Mouse (Mus musculus) gastrocnemius, adult 18-20 months (tissue): ENCODE results near the gene Gm43191. TPM values are rescaled to one million over a fixed set of nuclear protein-coding genes. Genes with fewer than 3 reads are reported as not detected.
"Not testable (repeated sequence)": the region's sequence is repeated elsewhere in the genome, so short reads cannot be mapped to it uniquely, and the experiment has no call there.

Experiments used
- DNase-seq: peaks from one replicate; pipeline ENCODE4 v3.0.0; 2021; ENCODE audit warnings: low spot score
- total RNA-seq, 2 experiments: library from RNA; stranded (reverse); gene quantifications; 2 replicates each; pipeline ENCODE4 v1.2.3; 2021

The Gm43191 gene
- total RNA-seq, 2 experiments from 2014 or later, result not detected

- DNase-seq, result no peak
Observed at GRCm38 (mm10) chr3:116661870-116662414, 19.1 kb downstream of the Gm43191 start.

- DNase-seq, result no peak
Observed at GRCm38 (mm10) chr3:116661288-116661869, 19.7 kb downstream of the Gm43191 start.

GRCm38 (mm10) chr3:116659856-116660430, 21.1 kb downstream of the Gm43191 start:
- DNase-seq, result no peak

- DNase-seq, result no peak
Observed at GRCm38 (mm10) chr3:116658928-116659565, 22.0 kb downstream of the Gm43191 start.

- no peak for DNase-seq
Observed at GRCm38 (mm10) chr3:116656184-116656965, 24.7 kb downstream of the Gm43191 start.

GRCm38 (mm10) chr3:116654051-116654450, 27.0 kb downstream of the Gm43191 start:
- not testable (repeated sequence) for DNase-seq

GRCm38 (mm10) chr3:116653278-116653945, 27.6 kb downstream of the Gm43191 start:
- no peak for DNase-seq

GRCm38 (mm10) chr3:116652033-116652446, 29.0 kb downstream of the Gm43191 start:
- no peak for DNase-seq

- no peak for DNase-seq
Observed at GRCm38 (mm10) chr3:116650698-116651097, 30.4 kb downstream of the Gm43191 start.

- no peak for DNase-seq
Observed at GRCm38 (mm10) chr3:116648805-116649204, 32.3 kb downstream of the Gm43191 start.

GRCm38 (mm10) chr3:116646387-116646786, 34.7 kb downstream of the Gm43191 start:
- DNase-seq, result no peak

GRCm38 (mm10) chr3:116642373-116642772, 38.7 kb downstream of the Gm43191 start:
- no peak for DNase-seq

- DNase-seq, result no peak
Observed at GRCm38 (mm10) chr3:116641811-116642371, 39.2 kb downstream of the Gm43191 start.

GRCm38 (mm10) chr3:116640024-116640423, 41.0 kb downstream of the Gm43191 start:
- no peak for DNase-seq

- DNase-seq, result no peak
Observed at GRCm38 (mm10) chr3:116638572-116638971, 42.5 kb downstream of the Gm43191 start.

GRCm38 (mm10) chr3:116637693-116638476, 43.2 kb downstream of the Gm43191 start:
- DNase-seq, result no peak

GRCm38 (mm10) chr3:116635799-116636198, 45.3 kb downstream of the Gm43191 start:
- no peak for DNase-seq

- DNase-seq, result no peak
Observed at GRCm38 (mm10) chr3:116634853-116635252, 46.2 kb downstream of the Gm43191 start.

- no peak for DNase-seq
Observed at GRCm38 (mm10) chr3:116634091-116634490, 47.0 kb downstream of the Gm43191 start.

GRCm38 (mm10) chr3:116632971-116633370, 48.1 kb downstream of the Gm43191 start:
- DNase-seq, result no peak
